ENCODE assay signal across 9 mouse cellular contexts in the genomic region with DNA sequence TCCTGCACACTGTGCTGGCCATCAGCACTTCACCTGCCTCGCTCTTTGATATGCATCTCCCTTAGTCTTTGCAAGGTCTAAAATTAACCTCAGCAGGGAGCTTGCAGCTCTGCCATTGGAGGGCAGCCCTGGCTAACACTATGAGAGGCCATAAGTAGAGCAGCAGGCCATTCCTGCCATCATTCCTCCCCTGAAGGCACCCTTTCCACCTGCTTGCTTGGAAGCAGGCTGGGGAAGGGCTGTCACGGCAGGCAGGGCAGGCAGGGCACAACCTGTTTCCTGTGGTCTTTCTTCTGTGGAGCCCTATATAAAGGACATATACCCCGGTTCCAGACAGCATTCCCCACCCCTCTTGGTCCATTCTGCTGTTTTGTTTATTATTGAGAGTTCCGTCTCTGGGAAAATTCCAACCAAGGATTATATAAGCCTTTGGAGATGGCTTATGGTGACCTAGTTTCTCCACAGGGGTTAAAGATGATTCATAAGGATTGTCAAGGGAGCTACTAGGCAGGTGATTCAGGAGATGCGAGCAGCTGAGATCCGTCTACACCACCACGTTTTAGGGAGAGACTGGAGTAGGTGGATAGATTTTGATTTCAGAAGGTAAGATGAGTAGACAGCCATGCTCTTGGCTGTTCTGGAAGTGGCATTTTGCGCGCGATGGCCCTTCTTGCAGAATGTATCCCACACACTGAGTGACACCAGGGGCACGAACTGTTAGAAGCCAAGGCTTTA.
DNase-seq lines count a peak whose midpoint lies in the region; ATAC-seq and TF ChIP-seq lines count a peak whose summit lies in the region.
"Had no signal": no experiment of that assay in that cellular context is flagged by ENCODE, and none has a peak within 500 bp of the region (broad histone marks: within the 10 kb centered on the region; RNA-seq: fewer than 3 reads in every experiment).

No protein-coding gene starts in this region.

- no peak for DNase-seq in hindbrain, embryonic 11.5 days (ENCODE audit: low spot score)
- peak; percentile 80 to 89 for DNase-seq in cerebellum, postnatal 14 days
- DNase-seq in heart, postnatal 4 days: peak; percentile 43
- no peak for DNase-seq in thymus, adult 2 months
- DNase-seq in urinary bladder, adult 2 months (ENCODE audit: low spot score): no peak

- TF ChIP-seq CTCF in thymus, adult 2 months (IDR thresholded peaks at IDR 0.05; ENCODE audit: borderline replicate concordance, control insufficient read depth, extremely low read depth, insufficient read depth, low read length, poor library complexity): no peak

- H3K9me3 ChIP-seq in hindbrain, embryonic 12.5 days (replicated peaks): no peaks in the 10 kb centered on the region
- H3K9me3 ChIP-seq in hindbrain, embryonic 11.5 days (ENCODE audit: control insufficient read depth, low read length): no peaks in the 10 kb centered on the region
- no peaks in the 10 kb centered on the region for H3K9me3 ChIP-seq in midbrain, embryonic 13.5 days
- H3K9me3 ChIP-seq: limb, embryonic 13.5 days had no signal

- no peaks in the 10 kb centered on the region for H3K36me3 ChIP-seq in hindbrain, embryonic 12.5 days
- no peaks in the 10 kb centered on the region for H3K36me3 ChIP-seq in hindbrain, embryonic 11.5 days (ENCODE audit: control insufficient read depth, insufficient read depth, low read length)
- no peaks in the 10 kb centered on the region for H3K36me3 ChIP-seq in midbrain, embryonic 13.5 days
- H3K36me3 ChIP-seq in thymus, adult 2 months (ENCODE audit: control insufficient read depth, insufficient read depth, low read length): no peaks in the 10 kb centered on the region

- no peak overlapping the region for H3K4me3 ChIP-seq in hindbrain, embryonic 12.5 days
- H3K4me3 ChIP-seq in hindbrain, embryonic 11.5 days (ENCODE audit: low read depth, low read length): no peak overlapping the region
- H3K4me3 ChIP-seq in midbrain, embryonic 13.5 days (replicated peaks): no peak overlapping the region
- H3K4me3 ChIP-seq in thymus, adult 2 months (ENCODE audit: control insufficient read depth, insufficient read depth, low read length): no peak overlapping the region
- H3K4me3 ChIP-seq: limb, embryonic 13.5 days had no signal

- H3K27ac ChIP-seq in hindbrain, embryonic 12.5 days: peak overlapping the region; percentile 17; the same call in 1 of the 2 replicates
- no peak overlapping the region for H3K27ac ChIP-seq in hindbrain, embryonic 11.5 days (ENCODE audit: low read depth, low read length)
- H3K27ac ChIP-seq in midbrain, embryonic 13.5 days: peak overlapping the region; percentile 27; the same call in 1 of the 2 replicates
- H3K27ac ChIP-seq in thymus, adult 2 months (ENCODE audit: control insufficient read depth, insufficient read depth, low read length): no peak overlapping the region
- H3K27ac ChIP-seq: limb, embryonic 13.5 days had no signal

- peaks cover 61% of the 10 kb centered on the region for H3K4me1 ChIP-seq in hindbrain, embryonic 12.5 days
- peaks cover 14% of the 10 kb centered on the region for H3K4me1 ChIP-seq in hindbrain, embryonic 11.5 days (replicated peaks; ENCODE audit: control insufficient read depth, insufficient read depth, low read length)
- H3K4me1 ChIP-seq in midbrain, embryonic 13.5 days (replicated peaks): peaks cover 65% of the 10 kb centered on the region
- H3K4me1 ChIP-seq in thymus, adult 2 months (replicated peaks; ENCODE audit: control insufficient read depth, insufficient read depth, low read length): no peaks in the 10 kb centered on the region

- no peak overlapping the region for H3K4me2 ChIP-seq in hindbrain, embryonic 12.5 days (replicated peaks)
- H3K4me2 ChIP-seq in hindbrain, embryonic 11.5 days (replicated peaks; ENCODE audit: low read depth, low read length): no peak overlapping the region
- H3K4me2 ChIP-seq in midbrain, embryonic 13.5 days (replicated peaks): no peak overlapping the region
- H3K4me2 ChIP-seq: limb, embryonic 13.5 days had no signal

- ATAC-seq in hindbrain, embryonic 12.5 days (ENCODE audit: low FRiP score): no peak
- ATAC-seq in hindbrain, embryonic 11.5 days (ENCODE audit: low FRiP score): no peak
- ATAC-seq in midbrain, embryonic 13.5 days: no peak
- no peak for ATAC-seq in megakaryocyte progenitor cell, adult 5-6 weeks (replicated peaks; ENCODE audit: poor library complexity)

- H3K9ac ChIP-seq in hindbrain, embryonic 12.5 days: no peak overlapping the region
- no peak overlapping the region for H3K9ac ChIP-seq in hindbrain, embryonic 11.5 days (ENCODE audit: low read depth, low read length)
- no peak overlapping the region for H3K9ac ChIP-seq in midbrain, embryonic 13.5 days (replicated peaks)
- H3K9ac ChIP-seq: limb, embryonic 13.5 days had no signal

- WGBS in hindbrain, embryonic 12.5 days: 67% methylated on average over 11 of the region's 11 CpGs
- WGBS in hindbrain, embryonic 11.5 days: 77% methylated on average over 11 of the region's 11 CpGs
- 60% methylated on average over 11 of the region's 11 CpGs for WGBS in midbrain, embryonic 13.5 days
- WGBS in thymus, adult 2 months: 95% methylated on average over 11 of the region's 11 CpGs

- no peaks in the 10 kb centered on the region for H3K27me3 ChIP-seq in hindbrain, embryonic 12.5 days
- no peaks in the 10 kb centered on the region for H3K27me3 ChIP-seq in hindbrain, embryonic 11.5 days (ENCODE audit: control insufficient read depth, insufficient read depth, low read length)
- H3K27me3 ChIP-seq in midbrain, embryonic 13.5 days: no peaks in the 10 kb centered on the region
- no peaks in the 10 kb centered on the region for H3K27me3 ChIP-seq in thymus, adult 2 months (ENCODE audit: control insufficient read depth, insufficient read depth, low read length)
- H3K27me3 ChIP-seq: limb, embryonic 13.5 days had no signal

- no peak for TF ChIP-seq POLR2A in thymus, adult 2 months (IDR thresholded peaks at IDR 0.05; ENCODE audit: control insufficient read depth, extremely low read depth, insufficient read depth, low read length, poor library complexity)

Comparison
In these comparisons a context has a peak if more than half of its experiments do, and no peak if none do; other contexts are left out.
1. H3K27ac ChIP-seq: peak in hindbrain, embryonic 12.5 days (single experiment) and midbrain, embryonic 13.5 days (single experiment); none in hindbrain, embryonic 11.5 days (single experiment) and thymus, adult 2 months (single experiment).
2. DNase-seq: peak in cerebellum, postnatal 14 days (2 of 2) and heart, postnatal 4 days (single experiment); none in hindbrain, embryonic 11.5 days (single experiment), thymus, adult 2 months (single experiment) and urinary bladder, adult 2 months (single experiment).